Mouse (Mus musculus) right cerebral cortex, postnatal 36 days (tissue): Measurements from ENCODE around the gene Abca16.

Source experiments
- DNase-seq, 2 experiments: peaks; one replicate each; pipeline ENCODE4 v3.0.0; 2022; ENCODE audit warnings: low spot score in 2 of 2, mixed read lengths in 1 of 2

Abca16 gene

DNA sequence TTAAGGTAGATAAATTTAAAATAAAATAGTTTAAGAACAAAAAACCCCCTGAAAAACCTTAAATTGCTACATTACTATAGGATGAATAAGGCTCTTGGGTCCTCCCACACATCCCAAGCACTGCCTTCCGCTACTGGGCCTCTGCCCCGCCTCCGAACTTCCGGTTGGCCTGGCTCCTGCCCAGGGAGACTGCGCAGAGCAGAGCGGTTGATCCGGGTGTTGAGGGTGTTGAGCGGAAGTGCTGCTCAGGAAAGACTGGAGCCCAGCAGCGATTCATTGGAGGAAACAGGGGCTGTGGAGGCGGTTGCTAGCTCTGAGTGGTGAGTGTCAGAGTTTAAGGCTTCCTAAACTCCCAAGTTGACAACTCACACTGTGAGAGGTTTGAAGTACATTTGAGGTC lies at the start of gene Abca16:
Abca16 (plus strand) TSS at position 201 of the 400 bp plus-strand sequence.
- DNase-seq = no peak

DNA sequence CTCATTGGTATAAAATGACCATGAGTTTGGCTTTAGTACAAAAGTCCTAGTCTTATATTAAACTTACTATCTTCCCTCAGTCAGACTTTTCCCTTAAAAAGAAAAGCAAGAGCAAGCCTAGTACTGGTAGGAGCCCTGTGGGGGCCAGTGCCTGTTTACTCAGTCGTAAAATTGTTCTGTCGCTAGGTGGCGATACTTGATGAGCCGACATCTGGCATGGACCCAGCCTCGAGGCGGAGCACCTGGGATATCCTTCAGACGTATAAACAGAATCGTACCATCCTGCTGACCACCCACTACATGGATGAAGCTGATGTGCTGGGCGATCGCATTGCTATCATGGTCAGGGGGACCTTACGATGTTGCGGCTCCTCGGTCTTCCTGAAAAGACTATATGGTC lies 48.3 kb upstream of the Abca16 start:
- no peak for DNase-seq

DNA sequence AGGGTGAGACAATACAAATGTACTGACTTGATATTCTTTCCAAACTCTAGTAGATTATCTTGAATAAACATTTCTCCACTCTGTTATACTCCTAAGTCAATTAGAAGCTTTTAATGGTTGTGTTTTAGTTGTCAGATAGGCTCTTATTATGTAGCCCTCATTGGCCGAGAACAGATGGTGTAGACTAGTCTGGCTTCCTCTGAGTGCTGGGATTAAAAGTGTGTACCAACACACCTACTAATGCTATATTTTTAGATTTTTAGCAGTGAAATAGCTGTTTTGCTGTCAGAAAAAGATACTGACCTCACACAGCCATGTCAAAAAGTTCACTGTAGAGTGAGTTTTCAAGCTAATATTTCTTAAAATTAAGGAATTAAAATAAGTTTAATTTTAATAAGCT lies 2.9 kb downstream of the Abca16 start:
- DNase-seq = no peak

DNA sequence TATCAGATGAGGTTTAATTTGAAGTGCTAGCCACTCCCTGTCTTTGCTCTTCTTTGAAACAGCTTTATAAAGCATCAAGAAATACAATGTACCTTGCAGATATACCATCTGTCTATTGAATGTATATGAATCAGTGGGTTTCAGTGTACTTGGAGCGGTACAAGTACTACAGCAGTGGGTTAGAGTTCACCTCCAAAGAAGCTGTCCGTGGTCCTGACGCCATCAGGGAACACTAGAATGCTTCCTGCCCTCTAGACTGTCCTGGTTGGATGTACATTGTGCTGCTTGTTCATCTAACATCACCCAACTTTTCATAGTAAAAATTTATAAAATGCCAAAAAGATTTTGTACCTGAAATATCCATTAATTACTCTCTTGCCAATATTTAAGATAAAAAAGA lies 17.2 kb downstream of the Abca16 start:
- no peak for DNase-seq

DNA sequence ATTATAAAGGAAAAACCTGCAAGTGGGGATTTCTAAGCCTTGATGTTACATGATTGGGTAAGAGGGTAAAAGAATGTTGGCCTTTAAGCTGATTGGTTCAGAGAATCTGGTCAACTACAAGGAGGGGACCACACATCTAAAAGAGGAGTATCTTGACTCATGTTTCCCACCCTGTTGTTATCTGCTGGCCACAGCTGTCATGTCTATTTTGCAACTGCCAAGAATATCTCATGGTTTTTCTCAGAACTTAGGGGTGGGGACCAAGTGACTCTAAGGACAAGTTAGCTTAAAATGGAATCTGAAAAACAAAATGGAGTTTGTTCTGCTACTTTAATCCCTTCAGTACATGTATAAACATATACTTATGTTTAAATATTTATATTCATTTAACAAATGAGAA lies 22.0 kb downstream of the Abca16 start:
- no peak for DNase-seq

DNA sequence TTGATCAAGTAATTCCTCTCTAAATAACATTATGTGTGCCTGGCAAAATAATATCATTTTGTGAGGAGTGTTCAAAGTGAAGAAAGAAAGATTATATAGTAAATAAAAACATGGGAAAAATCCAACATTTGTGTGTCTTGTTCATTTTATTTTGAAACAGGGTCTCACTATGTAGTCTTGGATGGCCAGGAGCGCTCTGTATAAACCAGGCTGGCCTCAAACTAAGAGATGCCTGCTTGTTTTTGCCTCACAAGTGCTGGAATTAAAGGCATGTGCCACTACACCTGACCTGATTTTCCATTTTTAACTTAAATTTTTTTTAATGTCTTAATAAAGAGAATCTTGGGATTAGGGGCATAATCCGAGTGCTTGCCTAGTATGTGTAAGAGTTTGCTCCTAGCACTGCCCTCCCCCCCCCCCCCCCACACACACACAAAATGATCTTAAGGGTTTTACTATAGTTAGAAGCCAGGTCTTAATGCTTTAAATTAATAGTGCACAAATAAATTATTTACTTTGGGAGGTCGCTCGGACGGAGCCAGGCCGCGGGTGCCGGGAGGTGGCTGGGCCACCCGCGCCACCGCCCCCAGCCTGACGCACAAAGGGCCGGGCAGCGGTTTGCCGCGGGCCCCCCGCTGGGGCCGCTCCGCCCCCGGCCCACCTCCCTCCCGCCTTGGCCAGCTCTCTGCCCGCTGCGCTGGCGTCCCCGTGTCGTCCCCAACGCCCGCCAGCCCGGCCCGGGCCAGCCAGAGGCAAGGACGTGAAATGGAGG lies 94.6 kb downstream of the Abca16 start:
- no peak for DNase-seq

DNA sequence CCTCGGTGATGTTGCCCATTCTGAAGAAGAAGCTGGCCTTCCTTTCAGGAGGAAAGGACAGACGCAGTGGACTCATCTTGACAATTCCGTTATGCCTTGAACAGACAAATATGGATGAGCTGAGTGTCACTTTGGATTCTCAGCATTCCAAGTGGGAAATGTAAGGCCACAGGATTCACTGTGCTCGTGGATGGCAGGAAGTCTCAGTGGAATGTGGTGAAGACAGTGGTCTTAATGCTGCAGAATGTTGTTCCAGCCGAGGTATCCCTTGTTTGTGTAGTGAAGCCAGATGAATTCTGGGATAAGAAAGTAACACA lies 95.2 kb downstream of the Abca16 start:
- DNase-seq = no peak

DNA sequence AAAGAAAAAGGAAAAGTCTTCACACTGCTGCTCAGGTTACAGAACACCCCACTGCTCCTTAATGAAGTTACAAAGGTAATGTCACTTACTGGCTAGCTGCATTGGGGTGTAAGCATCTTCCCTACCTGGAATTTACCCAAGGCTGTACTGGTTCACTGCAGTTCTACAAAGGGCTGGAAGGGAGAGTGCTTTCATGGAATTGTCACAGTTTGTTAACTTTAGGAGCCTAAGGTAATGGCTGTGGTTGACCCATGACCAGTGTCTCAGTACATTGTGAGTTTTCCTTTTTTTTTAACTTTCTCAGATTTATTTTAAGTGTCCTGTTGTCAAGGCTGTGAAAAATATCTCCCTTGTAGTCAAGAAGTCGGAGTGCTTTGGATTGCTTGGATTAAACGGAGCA lies 125.4 kb downstream of the Abca16 start:
- DNase-seq = no peak

DNA sequence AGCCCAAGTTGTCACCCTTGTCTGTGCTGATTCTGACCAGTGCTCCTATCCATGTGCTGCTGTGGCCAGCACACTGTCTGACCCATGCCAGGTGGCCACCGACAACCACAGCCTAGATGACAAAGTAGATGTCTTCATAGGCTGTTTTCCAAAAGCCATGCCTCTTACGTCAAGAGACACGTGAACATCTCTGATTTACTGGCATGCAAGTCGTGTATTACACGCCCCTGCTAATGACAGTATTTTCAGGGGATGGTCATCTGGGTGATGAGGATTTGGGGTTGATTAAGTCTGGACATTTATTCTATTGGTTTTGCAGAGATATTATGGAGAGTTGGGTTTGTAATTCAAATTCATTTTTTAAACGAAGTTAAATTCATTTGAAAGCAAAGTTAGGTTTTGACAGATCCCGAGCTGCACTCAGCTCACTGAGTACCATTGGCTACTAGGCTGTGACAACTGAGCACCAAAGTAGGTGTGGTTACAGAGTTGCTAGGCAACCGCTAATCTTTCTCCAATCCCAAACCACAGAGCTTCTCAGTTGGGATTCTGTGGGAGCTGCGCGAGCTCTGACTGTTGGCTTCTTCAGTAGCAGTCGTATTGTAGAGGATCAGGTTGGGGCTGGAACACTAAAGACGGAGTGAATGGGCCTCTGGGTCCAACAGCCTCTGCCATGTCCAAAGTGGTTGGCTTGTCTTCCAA lies 143.2 kb downstream of the Abca16 start:
- no peak for DNase-seq

DNA sequence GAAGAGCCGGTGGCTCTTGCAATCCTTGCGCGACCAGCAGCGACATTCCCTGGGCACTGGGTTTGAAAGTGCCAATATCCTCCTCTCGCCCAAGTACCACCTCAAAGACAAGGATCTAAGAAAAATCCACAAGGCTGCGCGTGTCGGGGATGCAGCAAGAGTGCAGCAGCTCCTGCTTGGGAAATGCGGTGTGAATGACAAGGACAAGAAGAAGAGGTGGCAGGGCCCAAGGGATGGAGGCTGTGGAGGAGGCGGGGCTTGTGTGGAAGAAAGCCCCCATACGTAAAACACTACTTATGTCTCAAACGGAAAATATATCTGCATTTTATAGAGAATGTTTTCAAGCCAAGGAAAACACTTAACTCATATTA lies 143.7 kb downstream of the Abca16 start:
- DNase-seq = no peak

DNA sequence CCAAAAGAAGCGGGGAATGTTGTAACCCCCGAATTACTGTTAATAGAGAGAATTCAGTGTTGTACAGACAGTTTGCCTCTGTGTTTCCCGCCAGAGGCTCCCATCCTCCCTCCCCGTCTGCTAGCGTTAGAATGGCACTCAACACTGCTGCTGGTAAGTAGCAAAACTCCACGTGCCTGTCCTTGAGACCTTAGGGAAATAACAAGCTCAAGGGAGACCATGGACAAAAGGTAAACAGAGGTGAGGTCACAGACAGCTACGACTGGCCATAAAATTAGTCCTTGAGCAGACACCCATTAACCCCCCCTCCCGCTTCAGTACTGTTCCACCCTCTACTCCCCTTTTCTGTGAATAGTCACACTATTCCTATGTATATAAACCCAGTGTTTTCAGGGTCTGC lies 157.9 kb downstream of the Abca16 start:
- DNase-seq = no peak

DNA sequence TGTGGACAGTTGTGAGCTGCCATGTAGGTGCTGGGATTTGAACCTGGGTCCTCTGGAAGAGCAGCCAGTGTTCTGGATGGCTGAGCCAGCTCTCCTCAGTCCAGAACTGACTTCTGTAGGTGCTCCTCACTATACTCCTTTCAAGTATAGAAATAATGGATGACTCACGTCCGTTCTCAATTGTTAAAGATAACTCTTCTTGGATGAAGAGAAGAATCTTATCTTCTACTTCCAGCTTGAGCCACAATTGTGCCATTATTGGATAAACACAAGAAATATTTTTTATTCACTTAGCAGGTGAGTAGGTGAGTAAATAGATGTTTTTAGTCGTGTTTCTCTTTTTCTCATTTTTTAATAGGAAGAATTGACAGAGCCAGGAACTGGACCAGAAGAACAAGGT lies 167.1 kb downstream of the Abca16 start:
- DNase-seq = no peak
